Mouse (Mus musculus): ENCODE data around the gene Atxn1. TPM values are rescaled to one million over a fixed set of nuclear protein-coding genes. Genes with fewer than 3 reads are reported as not detected.

Atxn1 gene
- polyA plus RNA-seq, 1 experiment from 2014 or later = 7.4 TPM

DNA sequence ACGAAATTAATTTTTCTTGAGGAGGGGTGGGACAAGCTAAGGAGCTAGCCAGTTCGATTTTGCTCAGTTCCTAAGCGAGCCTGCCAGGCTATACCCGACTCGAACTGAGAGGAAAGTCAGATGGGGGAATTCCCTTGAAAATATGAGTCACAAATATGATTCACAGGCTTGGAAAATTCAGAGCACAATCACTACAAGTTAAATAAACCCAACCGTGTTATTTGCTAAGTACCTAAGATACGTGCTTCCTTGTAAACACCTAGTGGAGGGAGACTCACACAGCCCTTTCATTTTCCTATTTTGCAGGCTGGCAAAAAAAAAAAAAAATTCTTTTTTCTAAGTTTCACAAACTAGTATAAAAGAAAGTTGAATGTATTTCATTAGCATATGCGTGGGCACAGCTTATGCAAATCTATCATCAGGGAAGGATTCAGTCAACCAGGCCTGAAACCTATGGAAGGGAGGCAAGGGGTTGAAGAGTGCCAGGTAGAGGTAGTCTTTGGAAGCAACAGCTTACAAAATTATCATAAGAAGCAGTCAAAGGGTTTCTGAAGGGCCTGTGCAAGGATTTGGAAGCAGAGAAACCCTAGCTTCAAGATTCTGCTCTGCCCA is 127.1 kb downstream of the Atxn1 start:
- no peaks in the 10 kb centered on the region for H3K27me3 ChIP-seq (ENCODE audit: control insufficient read depth, insufficient read depth, low read length)
- no peak overlapping the region for H3K27ac ChIP-seq (replicated peaks in 1 of 2; ENCODE audit: control insufficient read depth in 1 of 2, insufficient read depth in 1 of 2, low read depth in 2 of 2, low read length in 2 of 2)
- peaks cover 0 to 2% of the 10 kb centered on the region in 2 experiments; a peak in 1 of 4 replicates for H3K4me1 ChIP-seq (ENCODE audit: control insufficient read depth in 2 of 2, insufficient read depth in 2 of 2, low read length in 2 of 2)
- ATAC-seq (ENCODE audit: insufficient number of reproducible peaks, insufficient read depth, low FRiP score, low read depth) = no peak
- peaks cover 6% of the 10 kb centered on the region for H3K36me3 ChIP-seq (ENCODE audit: control insufficient read depth, insufficient read depth, low read length)
- no peak overlapping the region for H3K4me3 ChIP-seq (ENCODE audit: control insufficient read depth in 1 of 2, insufficient read depth in 1 of 2, low read depth in 1 of 2, low read length in 2 of 2)
- no peak overlapping the region for H3K9ac ChIP-seq (ENCODE audit: low read length)
- WGBS = 82% methylated on average over 8 of the region's 8 CpGs
- H3K9me3 ChIP-seq (ENCODE audit: control insufficient read depth, low read length) = peaks cover 3% of the 10 kb centered on the region; the same call in 1 of the 2 replicates
- H3K4me2 ChIP-seq (ENCODE audit: low read length) = no peak overlapping the region

DNA sequence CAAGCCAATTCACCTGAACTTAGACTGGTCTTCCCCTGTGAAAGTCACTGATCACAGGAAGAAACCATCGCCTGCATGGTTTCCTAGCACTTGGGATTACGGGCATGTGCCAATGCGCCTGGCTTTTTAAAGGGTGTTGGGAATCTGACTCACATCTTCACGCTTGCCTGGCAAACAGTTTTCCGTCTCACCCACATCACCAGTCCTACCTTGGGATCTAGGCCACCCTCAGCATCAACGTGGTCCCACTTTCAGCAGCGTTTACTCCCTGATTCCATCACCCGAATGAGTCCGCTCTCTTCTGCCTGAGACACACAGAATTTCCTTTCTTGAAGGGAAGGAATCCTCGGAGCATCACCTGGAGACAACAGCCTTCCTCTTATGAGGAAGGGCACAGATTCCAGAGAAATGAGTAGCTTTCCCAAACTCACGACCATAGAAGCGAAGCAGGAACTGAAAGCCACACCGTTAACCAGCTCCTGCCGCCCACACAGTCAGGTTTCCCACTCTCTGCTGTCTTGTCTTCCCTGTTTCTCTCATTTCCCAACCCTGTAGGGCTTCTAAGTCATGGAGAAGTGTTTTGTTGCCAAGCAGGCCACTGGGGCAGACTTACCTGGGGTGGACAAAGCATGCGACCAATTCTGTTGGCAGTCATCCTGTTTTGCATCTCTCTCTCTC is 128.3 kb downstream of the Atxn1 start:
- 88% methylated on average over 15 of the region's 15 CpGs for WGBS

DNA sequence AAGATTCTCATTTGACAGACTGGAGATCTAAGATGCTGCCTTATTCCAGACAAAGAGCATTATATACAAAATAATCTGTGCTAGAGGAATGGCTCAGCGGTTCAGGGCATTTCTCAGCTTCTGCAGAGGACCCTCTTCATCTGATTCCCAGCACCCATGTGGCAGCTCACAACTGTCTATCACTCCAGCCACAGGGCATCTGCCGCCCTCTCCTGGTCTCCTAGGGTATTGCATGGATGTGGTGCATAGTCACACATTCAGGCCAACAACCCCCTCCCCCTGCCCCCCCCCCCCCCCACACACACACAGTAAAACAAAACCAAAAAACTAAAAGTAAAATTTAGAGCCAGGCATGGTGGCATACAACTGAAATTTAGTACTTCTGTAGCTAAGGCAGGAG is 130.5 kb downstream of the Atxn1 start:
- H3K27me3 ChIP-seq (ENCODE audit: control insufficient read depth, insufficient read depth, low read length) = no peaks in the 10 kb centered on the region
- ATAC-seq (ENCODE audit: insufficient number of reproducible peaks, insufficient read depth, low FRiP score, low read depth) = no peak
- no peak overlapping the region for H3K4me2 ChIP-seq (ENCODE audit: low read length)
- H3K4me3 ChIP-seq (ENCODE audit: control insufficient read depth in 1 of 2, insufficient read depth in 1 of 2, low read depth in 1 of 2, low read length in 2 of 2) = no peak overlapping the region
- no peak overlapping the region for H3K27ac ChIP-seq (replicated peaks in 1 of 2; ENCODE audit: control insufficient read depth in 1 of 2, insufficient read depth in 1 of 2, low read depth in 2 of 2, low read length in 2 of 2)
- 83% methylated on average over 2 of the region's 2 CpGs for WGBS
- H3K36me3 ChIP-seq (ENCODE audit: control insufficient read depth, insufficient read depth, low read length) = peaks cover 9% of the 10 kb centered on the region
- peaks cover 3% of the 10 kb centered on the region; the same call in 1 of the 2 replicates for H3K9me3 ChIP-seq (ENCODE audit: control insufficient read depth, low read length)
- H3K4me1 ChIP-seq (ENCODE audit: control insufficient read depth in 2 of 2, insufficient read depth in 2 of 2, low read length in 2 of 2) = peaks cover 3 to 5% of the 10 kb centered on the region in 2 experiments; a peak in 2 of 4 replicates
- no peak overlapping the region for H3K9ac ChIP-seq (ENCODE audit: low read length)

More for the DNA sequence above, 128.3 kb downstream of the Atxn1 start:
- Histone ChIP-seq H3K36me3 (ENCODE audit: control insufficient read depth, insufficient read depth, low read length) (peaks cover 9% of the 10 kb centered on the region), H3K4me1 (ENCODE audit: control insufficient read depth in 2 of 2, insufficient read depth in 2 of 2, low read length in 2 of 2) (0 out of 4 replicates have a peak, but pooled peaks cover 0 to 2% of the 10 kb centered on the region in 2 experiments), H3K9ac (ENCODE audit: low read length) (no peak overlapping the region), H3K9me3 (ENCODE audit: control insufficient read depth, low read length) (peaks cover 3% of the 10 kb centered on the region; the same call in 1 of the 2 replicates), H3K27me3 (ENCODE audit: control insufficient read depth, insufficient read depth, low read length) (no peaks in the 10 kb centered on the region), H3K4me3 (ENCODE audit: control insufficient read depth in 1 of 2, insufficient read depth in 1 of 2, low read depth in 1 of 2, low read length in 2 of 2) (no peak overlapping the region), H3K27ac (replicated peaks in 1 of 2; ENCODE audit: control insufficient read depth in 1 of 2, insufficient read depth in 1 of 2, low read depth in 2 of 2, low read length in 2 of 2) (no peak overlapping the region), H3K4me2 (ENCODE audit: low read length) (no peak overlapping the region)
- ATAC-seq (ENCODE audit: insufficient number of reproducible peaks, insufficient read depth, low FRiP score, low read depth) = no peak

DNA sequence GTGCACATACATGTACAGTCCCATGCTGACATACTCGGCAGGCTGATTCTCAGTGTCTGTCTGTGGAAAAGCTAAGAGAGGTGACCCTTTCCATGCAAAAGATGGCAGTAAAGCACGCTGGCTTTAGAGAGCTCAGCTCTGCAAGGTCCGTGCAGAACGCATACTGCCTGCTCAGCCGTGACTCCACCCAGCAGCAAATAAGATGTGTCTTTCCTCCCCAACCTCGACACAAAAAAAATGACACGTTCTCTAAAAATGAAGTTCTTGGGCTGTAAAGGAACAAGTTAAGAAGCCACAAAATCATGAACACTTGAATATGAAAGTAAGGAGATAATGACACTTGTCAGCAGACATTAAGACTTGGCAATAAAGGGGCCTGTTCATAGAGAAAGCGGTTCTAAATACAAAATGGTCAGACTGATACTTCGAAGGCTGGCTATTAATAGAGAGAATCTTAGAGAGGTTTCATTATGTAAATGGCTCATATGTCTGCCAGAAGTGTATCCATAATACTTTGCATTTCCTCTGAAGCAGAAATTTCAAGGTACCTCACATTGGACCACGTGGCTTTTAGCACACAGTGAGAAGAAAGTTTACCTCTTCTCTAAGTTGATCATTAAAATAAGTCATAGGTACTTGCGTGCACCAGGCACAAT is 132.0 kb downstream of the Atxn1 start:
- H3K27ac ChIP-seq (replicated peaks in 1 of 2; ENCODE audit: control insufficient read depth in 1 of 2, insufficient read depth in 1 of 2, low read depth in 2 of 2, low read length in 2 of 2) = no peak overlapping the region
- no peak overlapping the region for H3K9ac ChIP-seq (ENCODE audit: low read length)
- ATAC-seq (ENCODE audit: insufficient number of reproducible peaks, insufficient read depth, low FRiP score, low read depth) = no peak
- H3K4me2 ChIP-seq (ENCODE audit: low read length) = no peak overlapping the region
- peaks cover 9% of the 10 kb centered on the region for H3K36me3 ChIP-seq (ENCODE audit: control insufficient read depth, insufficient read depth, low read length)
- no peak overlapping the region for H3K4me3 ChIP-seq (ENCODE audit: control insufficient read depth in 1 of 2, insufficient read depth in 1 of 2, low read depth in 1 of 2, low read length in 2 of 2)
- H3K4me1 ChIP-seq (ENCODE audit: control insufficient read depth in 2 of 2, insufficient read depth in 2 of 2, low read length in 2 of 2) = peaks cover 9 to 12% of the 10 kb centered on the region in 2 experiments
- no peaks in the 10 kb centered on the region for H3K27me3 ChIP-seq (ENCODE audit: control insufficient read depth, insufficient read depth, low read length)
- H3K9me3 ChIP-seq (ENCODE audit: control insufficient read depth, low read length) = peaks cover 3% of the 10 kb centered on the region; the same call in 1 of the 2 replicates
- 85% methylated on average over 11 of the region's 11 CpGs for WGBS

DNA sequence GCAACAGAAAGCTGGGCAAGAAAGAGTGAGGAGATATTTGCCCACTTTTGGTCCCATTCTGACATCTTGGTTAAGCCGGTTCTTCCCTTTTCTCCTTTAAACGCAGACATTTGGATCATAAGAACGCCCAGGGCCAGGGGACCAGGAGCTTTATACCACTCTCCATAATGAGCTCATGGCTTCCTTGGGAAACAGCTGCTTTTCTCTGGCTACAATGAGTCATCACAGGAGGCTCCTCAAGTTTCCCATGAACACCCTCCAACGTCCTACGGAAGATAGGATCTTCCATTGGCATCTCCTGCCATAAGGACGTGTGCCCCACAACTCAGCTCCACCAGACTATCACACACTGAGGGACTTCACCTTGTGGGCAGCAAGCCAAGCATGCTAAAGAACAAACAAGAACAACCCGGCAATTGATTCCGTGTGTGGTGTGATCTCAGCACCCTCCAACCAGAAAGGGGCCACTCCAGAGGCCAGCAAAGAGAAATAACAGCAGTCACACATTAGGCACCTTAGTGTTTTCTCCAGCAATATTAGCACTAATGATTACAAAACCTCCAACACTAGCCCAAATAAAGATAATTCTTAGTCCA is 135.4 kb downstream of the Atxn1 start:
- H3K36me3 ChIP-seq (ENCODE audit: control insufficient read depth, insufficient read depth, low read length) = 0 out of 2 replicates have a peak, but pooled peaks cover 3% of the 10 kb centered on the region
- H3K4me3 ChIP-seq (ENCODE audit: control insufficient read depth in 1 of 2, insufficient read depth in 1 of 2, low read depth in 1 of 2, low read length in 2 of 2) = no peak overlapping the region
- H3K27me3 ChIP-seq (ENCODE audit: control insufficient read depth, insufficient read depth, low read length) = no peaks in the 10 kb centered on the region
- no peak overlapping the region for H3K4me2 ChIP-seq (ENCODE audit: low read length)
- ATAC-seq (ENCODE audit: insufficient number of reproducible peaks, insufficient read depth, low FRiP score, low read depth) = no peak
- H3K27ac ChIP-seq (replicated peaks in 1 of 2; ENCODE audit: control insufficient read depth in 1 of 2, insufficient read depth in 1 of 2, low read depth in 2 of 2, low read length in 2 of 2) = no peak overlapping the region
- no peak overlapping the region for H3K9ac ChIP-seq (ENCODE audit: low read length)
- H3K9me3 ChIP-seq (ENCODE audit: control insufficient read depth, low read length) = peaks cover 3% of the 10 kb centered on the region; the same call in 1 of the 2 replicates
- WGBS = 60% methylated on average over 8 of the region's 8 CpGs
- H3K4me1 ChIP-seq (ENCODE audit: control insufficient read depth in 2 of 2, insufficient read depth in 2 of 2, low read length in 2 of 2) = peaks cover 13 to 15% of the 10 kb centered on the region in 2 experiments

DNA sequence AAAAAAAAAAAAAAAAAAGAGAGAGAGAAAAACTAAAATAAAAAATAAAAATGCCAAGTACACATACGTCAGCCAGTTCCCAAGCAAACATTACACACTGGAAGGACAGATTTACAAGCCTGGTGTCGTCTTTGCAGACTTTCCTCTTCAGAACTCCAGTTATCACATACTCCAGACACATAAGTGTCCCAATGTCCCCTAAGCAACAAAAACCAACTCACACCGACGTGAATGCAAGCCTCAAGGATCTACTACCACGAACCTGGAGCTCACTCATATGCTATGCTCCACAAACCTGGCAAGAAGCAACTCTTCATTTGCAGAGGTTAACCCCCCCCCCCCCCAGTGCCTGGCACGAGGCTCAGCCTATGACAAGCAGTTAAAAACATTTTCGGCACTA is 136.8 kb downstream of the Atxn1 start:
- Histone ChIP-seq H3K4me2 (ENCODE audit: low read length) (no peak overlapping the region), H3K4me3 (ENCODE audit: control insufficient read depth in 1 of 2, insufficient read depth in 1 of 2, low read depth in 1 of 2, low read length in 2 of 2) (no peak overlapping the region), H3K4me1 (ENCODE audit: control insufficient read depth in 2 of 2, insufficient read depth in 2 of 2, low read length in 2 of 2) (peaks cover 13 to 15% of the 10 kb centered on the region in 2 experiments), H3K9me3 (ENCODE audit: control insufficient read depth, low read length) (no peaks in the 10 kb centered on the region), H3K36me3 (ENCODE audit: control insufficient read depth, insufficient read depth, low read length) (0 out of 2 replicates have a peak, but pooled peaks cover 3% of the 10 kb centered on the region), H3K27me3 (ENCODE audit: control insufficient read depth, insufficient read depth, low read length) (no peaks in the 10 kb centered on the region), H3K9ac (ENCODE audit: low read length) (no peak overlapping the region), H3K27ac (replicated peaks in 1 of 2; ENCODE audit: control insufficient read depth in 1 of 2, insufficient read depth in 1 of 2, low read depth in 2 of 2, low read length in 2 of 2) (no peak overlapping the region)
- ATAC-seq (ENCODE audit: insufficient number of reproducible peaks, insufficient read depth, low FRiP score, low read depth) = no peak
- 64% methylated on average over 7 of the region's 7 CpGs for WGBS

DNA sequence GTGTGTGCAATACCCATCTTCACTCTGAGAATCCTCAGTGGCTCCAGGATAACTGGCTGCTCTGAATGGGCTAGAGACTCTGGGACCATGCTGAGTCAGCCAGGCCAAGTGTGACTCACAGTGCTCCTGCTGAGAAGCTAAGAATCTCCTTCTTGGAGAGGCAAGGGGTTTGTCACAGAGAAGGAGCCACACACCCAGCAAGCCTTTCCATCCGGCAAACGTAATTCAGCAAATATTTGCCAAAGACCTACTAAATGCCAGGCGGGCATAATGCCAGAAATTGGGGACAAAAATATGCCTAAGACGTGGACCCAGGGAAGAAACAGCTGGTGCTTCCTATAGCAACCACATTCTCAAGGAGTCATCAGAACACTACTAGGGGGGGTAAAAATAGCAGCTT is 137.2 kb downstream of the Atxn1 start:
- peaks cover 13 to 16% of the 10 kb centered on the region in 2 experiments for H3K4me1 ChIP-seq (ENCODE audit: control insufficient read depth in 2 of 2, insufficient read depth in 2 of 2, low read length in 2 of 2)
- 0 out of 2 replicates have a peak, but pooled peaks cover 3% of the 10 kb centered on the region for H3K36me3 ChIP-seq (ENCODE audit: control insufficient read depth, insufficient read depth, low read length)
- H3K9ac ChIP-seq (ENCODE audit: low read length) = no peak overlapping the region
- 48% methylated on average over 4 of the region's 4 CpGs for WGBS
- no peak for ATAC-seq (ENCODE audit: insufficient number of reproducible peaks, insufficient read depth, low FRiP score, low read depth)
- H3K4me3 ChIP-seq (ENCODE audit: control insufficient read depth in 1 of 2, insufficient read depth in 1 of 2, low read depth in 1 of 2, low read length in 2 of 2) = no peak overlapping the region
- no peak overlapping the region for H3K4me2 ChIP-seq (ENCODE audit: low read length)
- no peak overlapping the region for H3K27ac ChIP-seq (replicated peaks in 1 of 2; ENCODE audit: control insufficient read depth in 1 of 2, insufficient read depth in 1 of 2, low read depth in 2 of 2, low read length in 2 of 2)
- H3K9me3 ChIP-seq (ENCODE audit: control insufficient read depth, low read length) = no peaks in the 10 kb centered on the region
- H3K27me3 ChIP-seq (ENCODE audit: control insufficient read depth, insufficient read depth, low read length) = no peaks in the 10 kb centered on the region
